Mouse (Mus musculus) frontal cortex, postnatal 10 days (tissue): Measurements from ENCODE around the gene Ints4.
"Not testable (repeated sequence)": the region's sequence is repeated elsewhere in the genome, so short reads cannot be mapped to it uniquely, and the experiment has no call there.

Experiments
- DNase-seq, 2 experiments: peaks; one replicate each; pipeline ENCODE4 v3.0.0; 2022; ENCODE audit warnings: low spot score in 2 of 2, mixed read lengths in 1 of 2

Gene Ints4

GRCm38 (mm10) chr7:97480821-97481339, at the start of gene Ints4:
TSS of gene Ints4 (plus strand) at chr7:97480956.
- peak; percentile 89 to 90 for DNase-seq

- not testable (repeated sequence) for DNase-seq
Measured at GRCm38 (mm10) chr7:97433517-97433916, 47.2 kb upstream of the Ints4 start.

- DNase-seq = no peak
Measured at GRCm38 (mm10) chr7:97434517-97434916, 46.2 kb upstream of the Ints4 start.

GRCm38 (mm10) chr7:97438986-97439385, 41.8 kb upstream of the Ints4 start:
- DNase-seq = no peak

- DNase-seq = peak; percentile 91 to 94
Measured at GRCm38 (mm10) chr7:97446171-97446925, 34.4 kb upstream of the Ints4 start.

- DNase-seq = no peak
Measured at GRCm38 (mm10) chr7:97447050-97447531, 33.7 kb upstream of the Ints4 start.

- DNase-seq = not testable (repeated sequence)
Measured at GRCm38 (mm10) chr7:97451023-97451422, 29.7 kb upstream of the Ints4 start, which contains the start of gene Kctd14. TSS of gene Kctd14 (plus strand) at chr7:97451323.

- no peak for DNase-seq
Measured at GRCm38 (mm10) chr7:97452196-97452595, 28.6 kb upstream of the Ints4 start.

- DNase-seq = no peak
Measured at GRCm38 (mm10) chr7:97453141-97453921, 27.4 kb upstream of the Ints4 start.

- no peak for DNase-seq
Measured at GRCm38 (mm10) chr7:97454795-97455194, 26.0 kb upstream of the Ints4 start.

GRCm38 (mm10) chr7:97455577-97455976, 25.2 kb upstream of the Ints4 start:
- no peak for DNase-seq

- DNase-seq = no peak
Measured at GRCm38 (mm10) chr7:97473001-97473400, 7.8 kb upstream of the Ints4 start.

- DNase-seq = no peak
Measured at GRCm38 (mm10) chr7:97479349-97479748, 1.4 kb upstream of the Ints4 start.

- no peak for DNase-seq
Measured at GRCm38 (mm10) chr7:97480290-97480689, 466 bp upstream of the Ints4 start.

- no peak for DNase-seq
Measured at GRCm38 (mm10) chr7:97483378-97483777, 2.6 kb downstream of the Ints4 start.

GRCm38 (mm10) chr7:97491157-97491556, 10.4 kb downstream of the Ints4 start:
- no peak for DNase-seq

- no peak for DNase-seq
Measured at GRCm38 (mm10) chr7:97492420-97492819, 11.7 kb downstream of the Ints4 start.

- no peak for DNase-seq
Measured at GRCm38 (mm10) chr7:97495052-97495451, 14.3 kb downstream of the Ints4 start.

- no peak for DNase-seq
Measured at GRCm38 (mm10) chr7:97500555-97501209, 19.9 kb downstream of the Ints4 start.

- DNase-seq = no peak
Measured at GRCm38 (mm10) chr7:97514786-97515185, 34.0 kb downstream of the Ints4 start.

- no peak for DNase-seq
Measured at GRCm38 (mm10) chr7:97519935-97520334, 39.2 kb downstream of the Ints4 start.

- DNase-seq = no peak
Measured at GRCm38 (mm10) chr7:97535531-97535930, 54.8 kb downstream of the Ints4 start.
